Mouse (Mus musculus) testis, adult 2 months (tissue): ENCODE data around the gene Prrt1. TPM values are rescaled to one million over a fixed set of nuclear protein-coding genes. Genes with fewer than 3 reads are reported as not detected.

Source experiments
- H3K27ac ChIP-seq: fragments of 200-500 bp; 2 replicates; pipeline ENCODE4 v1.5.1; 2012; ENCODE audit warnings: low read depth, low read length; ENCODE audit not compliant: control insufficient read depth, insufficient read depth
- H3K27me3 ChIP-seq: fragments of 200-500 bp; 2 replicates; pipeline ENCODE4 v1.6.1; 2012; ENCODE audit warnings: mild to moderate bottlenecking, low read length, moderate library complexity; ENCODE audit not compliant: control insufficient read depth, insufficient read depth
- H3K36me3 ChIP-seq: fragments of 200-500 bp; 2 replicates; pipeline ENCODE4 v1.6.1; 2012; ENCODE audit warnings: mild to moderate bottlenecking, low read length; ENCODE audit not compliant: control insufficient read depth, insufficient read depth
- H3K4me1 ChIP-seq: fragments of 200-500 bp; 2 replicates; pipeline ENCODE4 v1.6.1; 2012; ENCODE audit warnings: low read length; ENCODE audit not compliant: control insufficient read depth, insufficient read depth
- H3K4me3 ChIP-seq: fragments of 200-500 bp; 2 replicates; pipeline ENCODE4 v1.5.1; 2012; ENCODE audit warnings: low read depth, mild to moderate bottlenecking, low read length, moderate library complexity, mixed read lengths; ENCODE audit not compliant: control insufficient read depth
- CTCF ChIP-seq: fragments of 200-500 bp; IDR thresholded peaks from 2 replicates; pipeline ENCODE4 v1.5.1; 2012; ENCODE audit warnings: low read depth, mild to moderate bottlenecking, inconsistent platforms, low read length, moderate library complexity; ENCODE audit not compliant: control insufficient read depth, insufficient read depth, insufficient replicate concordance
- POLR2A ChIP-seq: fragments of 200-500 bp; IDR thresholded peaks from 2 replicates; pipeline ENCODE4 v1.6.1; 2012; ENCODE audit warnings: low read depth, mild to moderate bottlenecking, inconsistent platforms, low read length, moderate library complexity; ENCODE audit not compliant: control insufficient read depth
- polyA plus RNA-seq: library from polyadenylated mRNA; depleted of rRNA; stranded (reverse); fragments of >200 nt; gene quantifications from 2 replicates; pipeline ENCODE4 v1.2.3, GENCODE M21; 2012

Gene Prrt1
- polyA plus RNA-seq, 1 experiment: 1.6 TPM

DNA sequence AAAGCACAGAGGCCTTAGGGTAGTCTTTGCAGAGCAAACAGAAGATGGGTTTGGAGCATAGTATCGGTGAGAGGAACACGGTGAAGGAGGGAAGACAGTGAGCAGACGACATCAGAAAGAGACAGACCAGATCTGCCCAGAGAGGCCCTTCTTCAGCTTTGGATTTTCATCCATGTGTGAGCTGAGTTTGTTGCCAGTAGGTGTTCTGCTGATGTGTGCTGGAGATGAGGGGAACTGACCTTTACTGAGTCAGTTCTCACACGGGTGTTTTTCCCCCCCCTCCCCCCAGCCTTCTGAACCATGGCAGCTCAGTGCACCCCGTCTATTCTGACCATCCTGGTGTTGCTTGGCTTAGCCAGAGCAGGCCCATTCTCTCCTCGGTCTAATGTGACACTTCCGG is 40.9 kb downstream of the Prrt1 start, which contains the start of gene Tnxb:
Gene Tnxb (plus strand): TSS at position 301 of the 400 bp plus-strand sequence.
- Histone ChIP-seq H3K4me1 (peaks cover 18% of the 10 kb centered on the region), H3K27me3 (no peaks in the 10 kb centered on the region; the same call in 1 of the 2 replicates), H3K4me3 (no peak within 1 kb of the TSS; the same call in 1 of the 2 replicates), H3K36me3 (no peaks in the 10 kb centered on the region), H3K27ac (no peak within 1 kb of the TSS)
- TF ChIP-seq POLR2A (no peak), CTCF (no peak)

GRCm38 (mm10) chr17:34671151-34672066 is 42.1 kb downstream of the Prrt1 start:
- no peak for TF ChIP-seq POLR2A
- no peak for TF ChIP-seq CTCF
- H3K4me3 ChIP-seq: peak overlapping the region; percentile 57
- no peak overlapping the region for H3K27ac ChIP-seq
- H3K36me3 ChIP-seq: no peaks in the 10 kb centered on the region
- H3K4me1 ChIP-seq: peaks cover 19% of the 10 kb centered on the region
- no peaks in the 10 kb centered on the region; the same call in 1 of the 2 replicates for H3K27me3 ChIP-seq

DNA sequence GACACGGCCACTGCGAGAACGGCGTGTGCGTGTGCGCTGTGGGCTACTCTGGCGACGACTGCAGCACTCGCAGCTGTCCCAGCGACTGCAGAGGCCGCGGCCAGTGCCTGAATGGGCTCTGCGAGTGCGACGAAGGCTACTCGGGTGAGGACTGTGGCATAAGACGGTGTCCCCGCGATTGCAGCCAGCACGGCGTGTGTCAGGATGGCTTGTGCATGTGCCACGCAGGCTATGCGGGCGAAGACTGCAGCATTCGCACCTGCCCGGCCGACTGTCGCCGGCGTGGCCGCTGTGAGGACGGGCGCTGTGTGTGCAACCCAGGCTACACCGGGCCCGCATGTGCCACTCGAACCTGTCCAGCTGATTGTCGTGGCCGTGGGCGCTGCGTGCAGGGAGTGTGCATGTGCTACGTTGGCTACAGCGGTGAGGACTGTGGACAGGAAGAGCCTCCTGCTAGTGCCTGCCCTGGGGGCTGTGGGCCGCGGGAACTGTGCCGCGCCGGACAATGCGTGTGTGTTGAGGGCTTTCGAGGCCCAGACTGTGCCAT is 43.0 kb downstream of the Prrt1 start:
- Histone ChIP-seq H3K4me1 (peaks cover 19% of the 10 kb centered on the region), H3K27me3 (no peaks in the 10 kb centered on the region; the same call in 1 of the 2 replicates), H3K36me3 (no peaks in the 10 kb centered on the region), H3K27ac (no peak overlapping the region), H3K4me3 (peak overlapping the region; percentile 57)
- no peak for TF ChIP-seq CTCF
- TF ChIP-seq POLR2A: no peak

DNA sequence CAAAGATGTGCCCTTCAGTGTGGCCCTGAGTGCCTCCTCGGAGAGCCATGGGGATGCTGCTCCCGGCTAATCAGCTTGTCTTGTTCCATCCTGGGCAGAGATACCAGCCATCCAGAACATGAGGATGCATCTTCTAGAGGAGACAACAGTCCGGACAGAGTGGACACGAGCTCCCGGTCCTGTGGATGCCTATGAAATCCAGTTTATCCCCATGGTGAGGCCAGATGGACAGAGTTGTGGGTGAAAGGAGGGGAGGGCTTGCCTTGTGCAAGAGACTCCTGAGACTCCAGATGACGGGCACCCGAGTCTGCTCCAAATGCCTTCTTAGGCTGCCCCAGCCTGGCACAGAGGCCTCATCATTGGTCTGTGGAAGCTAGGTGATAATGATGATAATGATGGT is 43.8 kb downstream of the Prrt1 start:
- TF ChIP-seq POLR2A (no peak), CTCF (no peak)
- H3K27me3 ChIP-seq: no peaks in the 10 kb centered on the region; the same call in 1 of the 2 replicates

GRCm38 (mm10) chr17:34674524-34675204 is 45.3 kb downstream of the Prrt1 start:
- H3K27me3 ChIP-seq: no peaks in the 10 kb centered on the region; the same call in 1 of the 2 replicates

More for the DNA sequence above, 43.8 kb downstream of the Prrt1 start:
- H3K4me3 ChIP-seq: no peak overlapping the region
- no peak overlapping the region for H3K27ac ChIP-seq
- no peaks in the 10 kb centered on the region for H3K36me3 ChIP-seq
- H3K4me1 ChIP-seq: peaks cover 19% of the 10 kb centered on the region

GRCm38 (mm10) chr17:34675205-34676092 is 46.1 kb downstream of the Prrt1 start:
- Histone ChIP-seq H3K27me3 (no peaks in the 10 kb centered on the region; the same call in 1 of the 2 replicates), H3K4me1 (peaks cover 23% of the 10 kb centered on the region), H3K36me3 (no peaks in the 10 kb centered on the region), H3K4me3 (no peak overlapping the region), H3K27ac (no peak overlapping the region)
- no peak for TF ChIP-seq POLR2A
- TF ChIP-seq CTCF: no peak

More at GRCm38 (mm10) chr17:34674524-34675204, 45.3 kb downstream of the Prrt1 start:
- H3K27ac ChIP-seq: no peak overlapping the region
- H3K4me1 ChIP-seq: peaks cover 19% of the 10 kb centered on the region
- no peak for TF ChIP-seq CTCF
- TF ChIP-seq POLR2A: no peak
- no peak overlapping the region for H3K4me3 ChIP-seq
- no peaks in the 10 kb centered on the region for H3K36me3 ChIP-seq

- Histone ChIP-seq H3K27ac (no peak overlapping the region), H3K36me3 (no peaks in the 10 kb centered on the region), H3K27me3 (no peaks in the 10 kb centered on the region; the same call in 1 of the 2 replicates), H3K4me1 (peaks cover 22% of the 10 kb centered on the region), H3K4me3 (no peak overlapping the region)
- TF ChIP-seq POLR2A (no peak), CTCF (no peak)
Measured at GRCm38 (mm10) chr17:34676093-34676460, 46.7 kb downstream of the Prrt1 start.
